Mouse (Mus musculus) left cerebral cortex, adult 11 months (tissue): ENCODE measurements around the gene Mx1.
A peak's percentile ranks its signal among the peaks of the same experiment; 100 is the strongest.

ENCODE experiments used
- DNase-seq: peaks from one replicate; pipeline ENCODE4 v3.0.0; 2022; ENCODE audit warnings: low spot score

Gene Mx1

GRCm38 (mm10) chr16:97443670-97444263 lies 18.9 kb downstream of the Mx1 start:
- no peak for DNase-seq

DNA sequence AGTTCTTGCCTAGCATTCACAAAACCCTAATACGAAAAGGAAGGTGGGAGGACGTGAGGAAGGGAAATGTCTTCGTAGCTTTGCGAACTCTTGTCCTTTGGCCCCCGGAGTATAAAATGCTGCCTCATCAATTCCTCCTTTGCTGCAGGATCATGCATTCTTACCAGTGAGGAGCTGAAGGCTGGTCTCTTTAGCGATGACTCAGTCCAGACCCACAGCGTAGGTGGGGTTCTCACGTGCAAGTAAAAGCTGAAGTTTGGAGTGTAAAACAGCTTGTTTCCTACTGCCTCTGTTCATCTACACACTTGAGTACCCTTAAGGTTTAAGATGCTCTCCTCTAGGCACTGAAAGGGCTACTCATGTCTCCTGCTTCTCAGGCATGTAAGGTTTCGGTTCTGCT lies 20.7 kb downstream of the Mx1 start:
- DNase-seq, result peak; percentile 31

GRCm38 (mm10) chr16:97438191-97438590 lies 24.5 kb downstream of the Mx1 start:
- no peak for DNase-seq

- no peak for DNase-seq
Measured at GRCm38 (mm10) chr16:97437448-97438056, 25.2 kb downstream of the Mx1 start.

DNA sequence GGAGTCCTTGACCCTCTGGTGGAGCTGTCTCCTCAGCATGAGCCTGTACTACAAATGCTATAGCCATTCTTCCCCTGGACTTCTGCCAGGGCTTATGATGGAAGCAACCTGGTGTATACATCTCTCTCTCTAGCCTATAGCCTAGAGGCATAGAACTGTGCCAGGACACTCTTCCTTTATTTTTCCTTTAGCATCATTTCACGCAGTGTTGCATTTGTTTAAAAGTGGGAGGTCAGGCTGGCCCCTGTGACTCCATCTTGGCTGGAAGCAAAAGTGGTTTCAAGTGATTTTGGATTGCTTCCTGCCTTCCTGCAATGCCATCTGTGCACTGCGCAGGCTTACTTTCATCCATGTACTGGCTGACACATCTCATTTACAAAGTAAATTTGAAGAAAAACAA lies 28.5 kb downstream of the Mx1 start:
- DNase-seq, result no peak

DNA sequence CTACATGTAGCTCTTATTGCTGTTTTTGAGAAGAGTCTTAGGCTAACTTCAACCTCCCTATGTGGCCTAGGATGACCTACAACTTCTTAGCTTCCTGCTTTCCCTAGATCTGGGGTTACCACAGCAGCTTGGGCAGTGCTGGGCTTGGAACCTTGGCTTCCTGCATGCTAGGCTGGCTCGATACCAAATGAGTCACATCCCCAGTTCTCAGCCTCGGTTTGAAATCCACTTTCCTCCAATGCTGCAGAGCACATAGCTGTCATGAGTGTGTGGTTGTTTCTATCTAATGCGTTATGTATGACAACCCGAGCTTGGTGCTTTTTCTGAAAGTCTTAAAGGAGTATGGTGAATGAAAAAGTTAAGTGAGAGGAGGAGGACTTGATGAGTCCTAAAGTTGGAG lies 31.4 kb downstream of the Mx1 start:
- DNase-seq, result peak; percentile 31

GRCm38 (mm10) chr16:97430091-97430490 lies 32.6 kb downstream of the Mx1 start:
- peak; percentile 46 for DNase-seq

GRCm38 (mm10) chr16:97428026-97428425 lies 34.7 kb downstream of the Mx1 start:
- no peak for DNase-seq

DNA sequence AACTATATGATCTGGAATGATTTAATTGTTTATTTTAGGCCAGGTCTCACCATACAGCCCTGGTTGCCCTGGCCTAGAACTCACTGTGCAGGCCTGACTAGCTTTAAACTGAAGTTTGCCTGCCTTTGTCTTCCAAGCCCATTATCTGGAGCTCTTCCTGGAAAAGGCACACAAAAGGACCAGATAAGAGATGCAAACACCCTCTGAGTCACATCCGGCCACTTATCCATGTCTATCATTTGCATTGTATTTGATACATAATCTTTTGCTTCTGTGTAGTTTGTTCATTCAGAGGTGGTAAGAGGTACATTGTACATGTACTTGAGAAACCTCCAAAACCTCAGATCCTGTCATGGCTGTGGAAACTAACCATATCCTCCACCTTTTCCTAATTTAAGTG lies 39.1 kb downstream of the Mx1 start:
- no peak for DNase-seq

DNA sequence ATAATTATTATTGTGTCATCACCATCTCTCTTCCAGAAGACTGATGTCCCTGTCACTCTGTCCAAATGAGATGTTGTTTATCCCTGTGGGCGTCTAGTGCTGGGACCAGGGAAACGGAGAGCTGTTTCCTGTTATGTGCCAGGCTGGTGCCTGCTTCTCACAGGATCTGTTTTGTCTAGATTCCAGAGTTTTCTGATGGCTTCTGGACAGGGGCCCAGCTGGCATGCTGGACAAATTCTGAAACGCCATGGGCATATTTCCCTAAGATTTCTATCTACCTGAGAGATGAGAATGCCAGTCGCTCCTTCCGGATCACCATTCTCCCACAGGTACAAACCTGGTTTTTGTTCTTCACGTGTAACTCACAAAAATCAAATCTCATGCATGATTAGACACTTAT lies 41.0 kb downstream of the Mx1 start:
- no peak for DNase-seq

GRCm38 (mm10) chr16:97418749-97419453 lies 43.8 kb downstream of the Mx1 start:
- DNase-seq, result peak; percentile 8

DNA sequence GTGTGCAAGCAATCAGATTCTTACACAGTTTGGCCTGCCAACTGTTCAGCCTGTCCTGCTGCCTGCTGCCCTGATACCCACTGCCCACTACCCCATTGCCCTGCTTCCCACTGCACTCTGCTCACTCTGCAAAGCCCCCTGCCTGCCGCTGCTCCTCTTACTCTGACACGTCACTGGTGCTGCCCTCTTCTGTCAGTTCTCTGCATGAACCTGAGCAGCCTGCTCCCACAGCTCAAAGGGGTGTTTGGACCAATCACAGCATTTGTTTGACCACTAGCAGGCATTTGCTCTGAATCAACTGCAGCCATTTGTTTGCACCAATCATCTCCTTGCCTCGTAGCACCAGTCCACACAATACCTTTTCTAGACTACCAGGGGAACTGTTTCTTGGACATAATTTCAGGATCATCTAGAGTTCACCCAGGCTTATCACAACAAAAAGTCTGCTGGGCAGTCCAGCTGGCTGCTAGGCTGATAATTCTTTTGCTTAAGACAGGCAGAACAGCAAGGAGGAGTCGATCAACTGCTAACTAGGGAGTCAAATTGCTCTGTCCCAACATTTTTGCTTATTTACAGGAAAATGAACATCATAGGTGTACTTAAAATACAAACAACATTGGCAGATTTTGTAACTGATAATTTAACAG lies 44.7 kb downstream of the Mx1 start:
- peak; percentile 13 for DNase-seq

DNA sequence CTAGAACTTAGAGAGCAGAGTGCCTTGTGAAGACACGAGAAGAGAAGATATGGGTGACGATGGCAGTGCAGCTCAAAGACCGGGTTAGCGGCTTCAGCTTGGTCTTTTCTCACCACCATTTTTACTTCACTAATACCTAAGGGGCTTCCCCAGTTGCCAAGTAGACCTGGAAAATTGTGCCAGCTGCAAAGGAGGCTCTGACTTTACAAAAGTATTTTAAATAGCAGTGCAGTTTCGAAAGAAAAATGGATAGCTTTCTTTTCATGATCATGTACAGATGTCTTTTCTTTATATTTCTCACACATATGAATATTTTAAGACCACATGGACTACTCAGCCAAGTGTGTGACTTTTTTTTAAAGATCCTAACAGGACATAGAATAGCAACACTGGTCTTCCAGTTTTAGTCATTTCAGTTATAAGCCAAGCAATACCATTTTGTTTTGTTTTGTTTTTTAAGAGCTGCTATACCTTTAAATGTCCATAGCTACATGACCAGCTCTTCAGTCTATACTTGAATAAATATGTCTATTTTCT lies 57.2 kb downstream of the Mx1 start:
- no peak for DNase-seq

GRCm38 (mm10) chr16:97402213-97402785 lies 60.4 kb downstream of the Mx1 start:
- no peak for DNase-seq

DNA sequence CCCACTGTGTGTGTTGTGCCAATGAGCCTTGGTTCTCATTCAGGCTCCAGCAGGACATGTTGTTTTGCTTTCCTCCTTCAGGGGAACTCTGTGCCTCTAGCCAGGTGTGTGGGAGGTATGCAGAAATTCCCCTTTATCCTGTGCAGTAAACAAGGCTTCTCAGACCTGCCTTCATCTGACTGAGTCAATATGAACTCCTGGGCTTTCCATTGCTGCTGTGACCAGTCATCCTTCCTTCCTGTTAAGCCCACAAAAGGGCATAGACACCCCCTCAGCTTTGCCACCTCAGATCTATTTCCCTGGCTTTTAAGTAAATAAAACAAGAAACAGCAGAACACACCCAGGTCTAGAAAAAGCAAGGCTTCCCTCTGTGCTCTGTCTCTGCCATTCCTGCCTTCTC lies 61.0 kb downstream of the Mx1 start:
- no peak for DNase-seq

GRCm38 (mm10) chr16:97399991-97400390 lies 62.7 kb downstream of the Mx1 start:
- no peak for DNase-seq

DNA sequence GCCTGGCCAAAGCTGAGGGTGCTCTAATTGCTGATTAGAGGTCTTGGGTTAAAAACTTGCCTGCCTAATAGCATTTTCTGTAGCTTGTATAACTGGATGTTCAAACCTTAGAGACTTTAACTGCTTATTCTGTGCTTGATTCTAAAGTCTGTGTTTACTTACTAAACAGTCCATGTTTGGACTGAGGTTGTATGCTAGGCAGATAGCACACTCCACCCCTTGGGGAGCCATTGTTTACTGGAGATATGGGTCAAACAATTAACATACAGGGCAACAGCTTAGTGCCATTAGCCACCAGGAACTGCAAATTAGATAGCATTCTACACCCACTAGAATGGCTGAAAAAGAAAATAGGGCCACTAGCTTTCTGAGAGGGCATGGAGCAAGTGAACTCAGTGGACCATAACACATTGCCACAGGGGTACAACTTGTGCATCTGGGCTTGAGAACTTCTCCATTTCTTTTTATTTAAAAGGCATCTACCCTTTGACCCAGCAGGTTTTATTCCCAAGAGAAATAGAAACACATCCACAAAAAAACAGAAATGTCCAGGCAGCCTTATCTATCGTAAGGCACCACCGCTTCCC lies 64.7 kb downstream of the Mx1 start:
- DNase-seq, result no peak
